In the genomic region with DNA sequence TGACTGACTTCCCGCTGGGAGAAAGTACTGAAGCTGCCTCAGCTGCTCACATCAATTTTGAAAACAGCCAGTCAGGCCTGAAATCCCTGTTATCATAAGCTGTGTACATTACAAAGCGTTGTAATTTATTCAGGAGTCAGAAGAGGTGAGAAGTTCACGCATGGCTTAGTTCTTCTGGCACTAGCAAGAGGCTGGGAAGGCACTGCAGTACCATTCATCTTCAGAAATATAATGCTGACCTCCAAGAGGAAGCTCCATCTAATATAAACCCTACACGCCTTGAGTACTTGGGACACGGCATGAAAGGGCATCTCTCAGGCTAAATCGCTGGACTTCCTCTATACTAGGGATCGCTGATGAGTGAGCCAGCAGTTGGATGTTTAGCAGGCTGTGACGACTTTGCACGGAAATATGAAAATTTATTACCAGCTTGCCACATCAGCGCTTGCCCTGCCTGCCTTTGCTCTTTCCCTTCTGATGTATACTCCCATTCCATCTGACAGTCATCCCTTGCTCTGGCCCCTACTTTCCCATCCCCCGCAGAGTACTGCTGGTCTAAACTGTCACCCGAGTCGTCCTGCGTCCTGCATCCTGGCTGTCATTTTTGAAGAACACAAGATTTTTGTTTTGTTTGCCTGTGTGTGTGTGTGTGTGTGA, we compare ENCODE assay signal across 8 mouse cellular contexts.
DNase-seq lines count a peak whose midpoint lies in the region; ATAC-seq and TF ChIP-seq lines count a peak whose summit lies in the region.

No protein-coding gene starts in this region.

- peak overlapping the region; percentile 33 for H3K4me3 ChIP-seq in kidney, postnatal 0 days (replicated peaks; ENCODE audit: low read depth, low read length)
- H3K4me3 ChIP-seq in limb, embryonic 14.5 days (replicated peaks; ENCODE audit: low read length) = peak overlapping the region; percentile 40
- H3K4me3 ChIP-seq in lung, adult 2 months (replicated peaks; ENCODE audit: extremely low read depth, low read depth, low read length) = no peak overlapping the region

- 3% methylated on average over 14 of the region's 14 CpGs for WGBS in kidney, postnatal 0 days
- WGBS in limb, embryonic 14.5 days = 6% methylated on average over 14 of the region's 14 CpGs
- 7% methylated on average over 14 of the region's 14 CpGs for WGBS in lung, adult 2 months

- H3K9me3 ChIP-seq in kidney, postnatal 0 days (replicated peaks; ENCODE audit: low read length) = no peaks in the 10 kb centered on the region
- no peaks in the 10 kb centered on the region for H3K9me3 ChIP-seq in limb, embryonic 14.5 days (ENCODE audit: control insufficient read depth, low read length)

- peak; percentile 36 for DNase-seq in kidney, postnatal 0 days (ENCODE audit: low spot score)
- no peak for DNase-seq in kidney, postnatal 25 days
- DNase-seq in embryo, embryonic 10.5 days (ENCODE audit: low spot score) = peak; percentile 60
- peak; percentile 9 for DNase-seq in forelimb bud, embryonic 11.5 days (ENCODE audit: low read depth, low spot score)
- no peak for DNase-seq in limb, embryonic 14.5 days (ENCODE audit: low spot score)
- DNase-seq in right cerebral cortex, postnatal 10 days (ENCODE audit: low spot score in 2 of 2) = peak; percentile 38 to 39
- DNase-seq in kidney, adult 11 months = no peak
- DNase-seq in lung, adult 2 months = no peak

- H3K4me2 ChIP-seq in kidney, postnatal 0 days (ENCODE audit: low read length) = peak overlapping the region; percentile 67
- H3K4me2 ChIP-seq in limb, embryonic 14.5 days (replicated peaks; ENCODE audit: low read depth, low read length, severe bottlenecking) = peak overlapping the region; percentile 68

- H3K27ac ChIP-seq in kidney, postnatal 0 days = no peak overlapping the region
- no peak overlapping the region for H3K27ac ChIP-seq in limb, embryonic 14.5 days (replicated peaks; ENCODE audit: low read depth, low read length)

- no peak for TF ChIP-seq POLR2A in limb, embryonic 14.5 days (IDR thresholded peaks at IDR 0.05; ENCODE audit: borderline replicate concordance, extremely low read depth, insufficient read depth, insufficient read length)
- no peak for TF ChIP-seq POLR2A in lung, adult 2 months (IDR thresholded peaks at IDR 0.05; ENCODE audit: borderline replicate concordance, extremely low read depth, low read depth, low read length)

- no peaks in the 10 kb centered on the region for H3K36me3 ChIP-seq in kidney, postnatal 0 days (ENCODE audit: insufficient read depth, low read length)
- no peaks in the 10 kb centered on the region for H3K36me3 ChIP-seq in limb, embryonic 14.5 days (ENCODE audit: control insufficient read depth, insufficient read depth, low read length)

- H3K27me3 ChIP-seq in kidney, postnatal 0 days (ENCODE audit: insufficient read depth, low read length) = no peaks in the 10 kb centered on the region
- no peaks in the 10 kb centered on the region for H3K27me3 ChIP-seq in limb, embryonic 14.5 days (ENCODE audit: control insufficient read depth, insufficient read depth, low read length)

- no peak for TF ChIP-seq CTCF in kidney, postnatal 0 days (IDR thresholded peaks at IDR 0.05; ENCODE audit: low read depth)
- TF ChIP-seq CTCF in lung, adult 2 months (IDR thresholded peaks at IDR 0.05; ENCODE audit: insufficient read depth, low read length) = no peak

- peak; percentile 82 for ATAC-seq in kidney, postnatal 0 days (replicated peaks; ENCODE audit: low FRiP score, low read depth)
- ATAC-seq in limb, embryonic 14.5 days (ENCODE audit: low FRiP score, low read depth) = peak; percentile 36

- no peak overlapping the region for H3K9ac ChIP-seq in kidney, postnatal 0 days (ENCODE audit: low read depth, low read length)
- peak overlapping the region; percentile 50 for H3K9ac ChIP-seq in limb, embryonic 14.5 days (ENCODE audit: low read depth, low read length, severe bottlenecking)

- peaks cover 15% of the 10 kb centered on the region for H3K4me1 ChIP-seq in kidney, postnatal 0 days (replicated peaks; ENCODE audit: insufficient read depth, low read length)
- H3K4me1 ChIP-seq in limb, embryonic 14.5 days (ENCODE audit: control insufficient read depth, insufficient read depth, low read length) = peaks cover 2% of the 10 kb centered on the region; the same call in 1 of the 2 replicates
- peaks cover 4% of the 10 kb centered on the region; the same call in 1 of the 2 replicates for H3K4me1 ChIP-seq in lung, adult 2 months (ENCODE audit: control insufficient read depth, insufficient read depth, low read length)

Comparison
In these comparisons a context has a peak if more than half of its experiments do, and no peak if none do; other contexts are left out.
1. DNase-seq: peak in kidney, postnatal 0 days (single experiment), embryo, embryonic 10.5 days (single experiment), forelimb bud, embryonic 11.5 days (single experiment) and right cerebral cortex, postnatal 10 days (2 of 2); none in kidney, postnatal 25 days (0 of 2), limb, embryonic 14.5 days (single experiment), kidney, adult 11 months (single experiment) and lung, adult 2 months (single experiment).